Mouse (Mus musculus): ENCODE measurements at regions not wholly inside any gene's neighbourhood (a gene's known extent, or its start where the extent isn't known, plus 50 kb on each side); places are given as distances from the start of the nearest gene placed in this dataset.
A peak's percentile ranks its signal among the peaks of the same experiment; 100 is the strongest.
"Not testable (repeated sequence)": the region's sequence is repeated elsewhere in the genome, so short reads cannot be mapped to it uniquely, and the experiment has no call there.

DNA sequence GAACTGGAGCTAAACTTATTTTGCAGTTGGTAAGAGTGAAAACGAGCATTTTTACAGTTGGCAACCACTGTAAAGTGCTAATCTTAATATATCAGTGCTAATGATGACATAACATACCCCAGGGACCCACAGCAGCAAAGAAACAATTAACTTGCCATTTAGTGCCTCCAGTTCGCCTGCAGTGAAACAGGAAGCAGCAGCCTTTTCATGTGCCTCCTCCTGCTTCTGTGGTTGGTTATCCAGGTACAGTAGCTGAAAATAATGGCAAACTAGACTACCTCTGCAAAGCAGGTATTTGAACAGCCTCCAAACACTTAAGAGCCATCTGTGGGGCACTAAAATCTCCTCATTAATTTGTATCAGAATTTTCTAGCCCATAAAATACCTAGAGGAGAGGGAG lies 584.8 kb upstream of the Pfkp start:
- DNase-seq (ENCODE audit: low read depth, low spot score), result no peak

DNA sequence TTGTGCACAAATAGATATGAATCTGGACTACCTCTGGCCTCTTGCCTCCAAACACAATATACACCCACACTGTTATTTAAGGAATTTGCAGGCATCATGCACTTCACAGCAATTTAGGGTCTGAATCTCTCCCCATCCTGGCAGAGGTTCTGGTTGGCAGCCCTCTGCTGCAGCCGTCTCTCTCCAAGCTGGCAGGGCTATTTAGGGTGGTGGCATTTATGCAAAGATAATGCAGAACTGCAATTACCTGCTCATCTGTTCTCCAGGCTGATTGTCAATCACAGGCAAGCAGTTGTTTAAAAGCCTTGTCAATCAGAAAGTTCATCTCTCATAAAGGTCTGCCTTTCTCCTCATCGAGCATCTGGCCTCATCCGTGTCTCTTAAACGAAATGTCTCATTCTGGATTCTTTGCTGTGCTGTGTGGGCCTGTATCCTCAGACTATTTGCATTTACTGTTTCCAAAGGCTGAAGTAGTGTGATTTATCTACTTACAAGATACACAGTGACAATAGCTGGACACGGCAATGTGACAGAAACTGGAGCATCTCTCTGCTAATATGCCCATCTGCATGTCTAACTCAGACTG lies 558.1 kb upstream of the Pfkp start:
- peak; percentile 16 for DNase-seq (ENCODE audit: low read depth, low spot score)

DNA sequence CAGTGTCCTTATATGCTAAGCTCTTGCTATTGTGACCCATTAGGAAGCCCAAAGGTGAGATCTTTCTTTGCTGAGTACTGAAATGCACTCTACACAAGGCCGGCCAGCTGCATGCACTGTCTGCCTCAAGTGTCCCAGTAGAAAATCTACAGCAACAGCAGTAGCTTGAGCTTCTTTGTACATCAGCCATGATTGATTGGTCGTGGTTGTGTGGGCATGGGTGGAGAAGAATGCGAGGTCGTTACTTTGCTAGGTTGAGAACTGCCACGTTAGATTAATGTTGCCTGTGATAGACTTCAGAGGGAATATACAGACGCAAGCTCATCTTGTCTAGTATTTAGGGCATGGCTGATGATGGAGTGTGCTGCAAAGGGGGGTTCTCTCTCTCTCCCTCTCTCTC lies 547.4 kb upstream of the Pfkp start:
- no peak for DNase-seq (ENCODE audit: low read depth, low spot score)

GRCm38 (mm10) chr13:7182216-7182751 lies 533.7 kb upstream of the Pfkp start:
- no peak for DNase-seq (ENCODE audit: low read depth, low spot score)

- DNase-seq (ENCODE audit: low read depth, low spot score), result no peak
Observed at GRCm38 (mm10) chr13:7175561-7176160, 527.1 kb upstream of the Pfkp start.

GRCm38 (mm10) chr13:7170035-7170434 lies 521.5 kb upstream of the Pfkp start:
- DNase-seq (ENCODE audit: low read depth, low spot score), result not testable (repeated sequence)

GRCm38 (mm10) chr13:7146337-7146736 lies 497.8 kb upstream of the Pfkp start:
- no peak for DNase-seq (ENCODE audit: low read depth, low spot score)

DNA sequence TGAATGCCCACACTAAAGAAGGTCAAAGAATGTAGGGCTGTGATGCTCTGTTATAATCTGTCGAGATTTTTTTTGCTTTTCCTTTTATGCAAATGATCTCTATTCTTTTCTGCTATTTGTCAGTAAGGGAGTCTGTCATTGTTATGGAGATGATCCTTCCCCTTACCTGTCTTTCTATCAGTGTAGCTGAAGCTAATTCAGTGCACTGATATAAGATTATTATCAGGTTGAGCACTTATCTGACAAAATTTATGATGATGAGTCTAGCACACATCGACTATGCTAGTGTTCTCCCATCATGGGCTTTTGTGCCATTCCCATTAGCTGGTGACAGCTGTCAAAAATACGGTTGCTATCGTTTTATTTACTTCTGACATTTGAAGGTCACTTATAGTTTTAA lies 462.0 kb upstream of the Pfkp start:
- DNase-seq (ENCODE audit: low read depth, low spot score), result no peak

GRCm38 (mm10) chr13:7103289-7103688 lies 454.7 kb upstream of the Pfkp start:
- DNase-seq (ENCODE audit: low read depth, low spot score), result no peak

- DNase-seq (ENCODE audit: low read depth, low spot score), result no peak
Observed at GRCm38 (mm10) chr13:7093072-7093649, 444.6 kb upstream of the Pfkp start.

DNA sequence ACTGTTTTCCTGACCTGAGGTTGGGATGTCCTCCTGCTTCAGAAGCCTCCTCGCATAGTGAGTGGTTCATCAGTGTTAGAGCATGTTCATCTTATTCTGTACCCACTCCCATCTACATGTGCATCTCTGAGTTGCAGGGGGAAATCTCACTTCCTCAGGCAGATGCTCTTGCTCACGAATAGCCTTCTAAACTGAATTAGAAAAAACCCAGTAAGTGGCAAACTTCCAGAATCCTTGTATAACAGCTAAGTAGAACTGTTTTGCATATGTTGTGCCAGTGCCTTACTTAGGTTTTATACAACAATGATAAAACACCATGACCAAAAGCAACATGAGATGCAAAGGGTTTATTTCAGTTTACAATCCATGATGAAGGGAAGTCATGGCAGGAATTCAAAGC lies 442.3 kb upstream of the Pfkp start:
- peak; percentile 71 for DNase-seq (ENCODE audit: low read depth, low spot score)

- no peak for DNase-seq (ENCODE audit: low read depth, low spot score)
Observed at GRCm38 (mm10) chr13:7066211-7066610, 417.6 kb upstream of the Pfkp start.

DNA sequence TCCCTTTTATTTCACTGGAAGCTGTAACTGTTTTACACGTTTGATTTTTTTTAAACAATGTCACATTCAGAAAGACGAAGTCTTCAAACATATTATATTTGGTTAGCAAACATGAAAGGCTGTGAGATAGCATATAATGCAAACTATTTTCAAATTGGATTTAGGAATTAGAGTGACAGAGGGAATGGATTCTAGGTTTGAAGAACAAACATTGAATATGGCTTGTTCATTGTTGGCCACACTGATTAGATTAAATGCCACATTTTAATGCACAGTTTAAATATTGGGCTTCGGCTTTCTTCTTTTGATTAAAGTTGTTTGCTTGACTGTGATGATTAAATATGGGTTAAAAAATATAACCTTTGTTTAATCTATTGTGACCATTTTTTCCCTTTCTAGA lies 415.1 kb upstream of the Pfkp start:
- no peak for DNase-seq (ENCODE audit: low read depth, low spot score)

GRCm38 (mm10) chr13:7057545-7057944 lies 409.0 kb upstream of the Pfkp start:
- DNase-seq (ENCODE audit: low read depth, low spot score), result no peak
